ENCODE assay signal across 37 mouse cellular contexts in the genomic region with DNA sequence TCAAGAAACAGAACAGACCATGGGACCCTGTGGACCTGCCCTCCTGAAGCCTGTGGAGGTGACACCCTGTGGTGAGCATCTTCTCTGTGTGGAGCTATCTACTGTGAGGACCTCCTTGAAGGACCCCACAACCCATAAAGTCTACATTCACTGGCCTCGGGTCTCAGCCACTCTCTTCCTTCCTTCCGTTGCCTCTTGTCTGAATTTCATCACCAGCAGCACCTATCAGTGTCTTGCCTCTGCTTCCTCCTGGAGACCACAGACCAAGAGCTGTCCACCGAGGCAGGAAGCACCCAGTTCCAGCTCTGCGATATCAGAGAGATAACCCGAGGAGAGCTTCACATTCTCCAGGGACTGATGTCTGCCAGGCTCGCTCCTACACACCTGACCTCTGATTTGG. TPM values are rescaled to one million over a fixed set of nuclear protein-coding genes. Genes with fewer than 3 reads are reported as not detected.
DNase-seq lines count a peak whose midpoint lies in the region; ATAC-seq and TF ChIP-seq lines count a peak whose summit lies in the region.
"Had no signal": no experiment of that assay in that cellular context is flagged by ENCODE, and none has a peak within 500 bp of the region (broad histone marks: within the 10 kb centered on the region; RNA-seq: fewer than 3 reads in every experiment).

No protein-coding gene starts in this region.

- TF ChIP-seq POLR2A in bone marrow, adult 2 months (IDR thresholded peaks at IDR 0.05; ENCODE audit: borderline replicate concordance, control insufficient read depth, low read depth, low read length) = no peak

- TF ChIP-seq CTCF in bone marrow, adult 2 months (IDR thresholded peaks at IDR 0.05; ENCODE audit: control insufficient read depth, insufficient read depth, low read length) = no peak

- ATAC-seq in liver, embryonic 12.5 days = peak; percentile 16; the same call in 1 of the 2 replicates
- ATAC-seq: activated CD4-positive, CD25-positive, alpha-beta regulatory T cell, adult 4 months; CD4-positive, CD25-positive, alpha-beta regulatory T cell, adult 4 months; forebrain, embryonic 14.5 days; intestine, postnatal 0 days; midbrain, embryonic 15.5 days had no signal

- intact Hi-C loops in left cerebral cortex, postnatal 10 days (cut with DNase I) = no loop called here

- peaks cover 5% of the 10 kb centered on the region; the same call in 1 of the 2 replicates for H3K27me3 ChIP-seq in liver, embryonic 12.5 days (replicated peaks)
- no peaks in the 10 kb centered on the region for H3K27me3 ChIP-seq in megakaryocyte, embryonic 14.5 days (replicated peaks)
- H3K27me3 ChIP-seq: limb, embryonic 15.5 days; midbrain, embryonic 15.5 days had no signal

- H3K9me3 ChIP-seq in liver, embryonic 12.5 days (replicated peaks) = no peaks in the 10 kb centered on the region
- no peaks in the 10 kb centered on the region for H3K9me3 ChIP-seq in megakaryocyte, embryonic 14.5 days
- H3K9me3 ChIP-seq: limb, embryonic 10.5 days; limb, embryonic 15.5 days; midbrain, embryonic 15.5 days had no signal

- H3K4me1 ChIP-seq in bone marrow, adult 2 months (ENCODE audit: control insufficient read depth, insufficient read depth, low read length) = peaks cover 6% of the 10 kb centered on the region; the same call in 1 of the 2 replicates
- peaks cover 49% of the 10 kb centered on the region for H3K4me1 ChIP-seq in liver, embryonic 12.5 days
- peaks cover 100% of the 10 kb centered on the region for H3K4me1 ChIP-seq in megakaryocyte, embryonic 14.5 days

- DNase-seq in 416B (ENCODE audit: low read depth) = peak; percentile 97
- DNase-seq in left cerebral cortex, postnatal 10 days (ENCODE audit: extremely low spot score in 1 of 2, low spot score in 2 of 2) = no peak
- no peak for DNase-seq in adrenal gland, postnatal 14 days
- no peak for DNase-seq in cerebellum, postnatal 10 days
- DNase-seq in urinary bladder, postnatal 10 days (ENCODE audit: low spot score) = no peak
- DNase-seq: adrenal gland, adult 8-10 months; cerebellum, adult 2 months; cerebellum, postnatal 25 days; gastrocnemius, postnatal 25 days; layer of hippocampus, adult 9-11 months; lung, adult 2 months; right cerebral cortex, postnatal 25 days; spleen, adult 18-20 months; thymus, postnatal 14 days had no signal

- H3K4me2 ChIP-seq in liver, embryonic 12.5 days = no peak overlapping the region
- H3K4me2 ChIP-seq: heart, embryonic 11.5 days; hindbrain, embryonic 14.5 days; limb, embryonic 15.5 days; midbrain, embryonic 15.5 days had no signal

- H3K27ac ChIP-seq in bone marrow, adult 2 months (ENCODE audit: control insufficient read depth, insufficient read depth, low read depth, low read length, poor library complexity) = peak overlapping the region; percentile 61
- H3K27ac ChIP-seq in liver, embryonic 12.5 days = no peak overlapping the region
- H3K27ac ChIP-seq: hindbrain, embryonic 14.5 days; limb, embryonic 10.5 days; limb, embryonic 15.5 days; midbrain, embryonic 15.5 days had no signal

- H3K9ac ChIP-seq in liver, embryonic 12.5 days = no peak overlapping the region
- H3K9ac ChIP-seq: hindbrain, embryonic 14.5 days; limb, embryonic 15.5 days; midbrain, embryonic 15.5 days had no signal

- H3K4me3 ChIP-seq in bone marrow, adult 2 months (replicated peaks; ENCODE audit: control insufficient read depth, low read depth, low read length) = no peak overlapping the region
- H3K4me3 ChIP-seq in liver, embryonic 12.5 days = no peak overlapping the region
- H3K4me3 ChIP-seq in megakaryocyte, embryonic 14.5 days (replicated peaks) = peak overlapping the region; percentile 89
- H3K4me3 ChIP-seq: limb, embryonic 10.5 days; limb, embryonic 15.5 days; midbrain, embryonic 15.5 days had no signal

- 5% methylated on average over 6 of the region's 6 CpGs for WGBS in bone marrow, adult 2 months
- 17% methylated on average over 6 of the region's 6 CpGs for WGBS in liver, embryonic 12.5 days (ENCODE audit: insufficient replicate concordance)

- no peaks in the 10 kb centered on the region for H3K36me3 ChIP-seq in liver, embryonic 12.5 days
- peaks cover 33% of the 10 kb centered on the region for H3K36me3 ChIP-seq in megakaryocyte, embryonic 14.5 days (replicated peaks; ENCODE audit: low read length)
- H3K36me3 ChIP-seq: limb, embryonic 10.5 days; limb, embryonic 15.5 days; midbrain, embryonic 15.5 days had no signal

RNA-seq across cellular contexts. Expression of a gene that starts 31.8 kb away (rescaled TPM):
- polyA plus RNA-seq in bone marrow, adult 2 months (2011; ENCODE audit: insufficient read depth, insufficient read length, low replicate concordance, missing spikeins) = 0.77 and 1.2 TPM in 2 replicates
- polyA plus RNA-seq in liver, embryonic 12.5 days (2016; fragmentation: Nextera tagmentation; extraction: Ambion mirVana) = 0.65 and 0.68 TPM in 2 replicates
- polyA plus RNA-seq in megakaryocyte, embryonic 14.5 days (2012; ENCODE audit: insufficient read depth, low replicate concordance) = 56.5 and 164 TPM in 2 replicates
- total RNA-seq in left cerebral cortex, postnatal 10 days (2021) = 10 to 100 TPM; 73.2 to 82.6 TPM
- 0.33 and 0.86 TPM in 2 replicates for total RNA-seq in adrenal gland, postnatal 14 days (2021)
- total RNA-seq: neutrophil, adult 5-6 weeks had no signal
- polyA plus RNA-seq: activated CD4-positive, CD25-positive, alpha-beta regulatory T cell, adult 4 months; CD4-positive, CD25-positive, alpha-beta regulatory T cell, adult 4 months had no signal

RNA-seq across cellular contexts. Expression of a gene that starts 58.4 kb away (rescaled TPM):
- not detected in 2 replicates for polyA plus RNA-seq in bone marrow, adult 2 months (2011; ENCODE audit: insufficient read depth, insufficient read length, low replicate concordance, missing spikeins)
- not detected in 2 replicates for polyA plus RNA-seq in liver, embryonic 12.5 days (2016; fragmentation: Nextera tagmentation; extraction: Ambion mirVana)
- not detected in 2 replicates for polyA plus RNA-seq in megakaryocyte, embryonic 14.5 days (2012; ENCODE audit: insufficient read depth, low replicate concordance)
- total RNA-seq in left cerebral cortex, postnatal 10 days (2021) = not detected
- not detected in 2 replicates for total RNA-seq in adrenal gland, postnatal 14 days (2021)
- total RNA-seq: adrenal gland, adult 8-10 months; gastrocnemius, adult 18-20 months; gastrocnemius, postnatal 25 days; heart, adult 18-20 months; heart, postnatal 36 days; left cerebral cortex, adult 18-20 months; neutrophil, adult 5-6 weeks had no signal
- polyA plus RNA-seq: activated CD4-positive, CD25-positive, alpha-beta regulatory T cell, adult 4 months; CD4-positive, CD25-positive, alpha-beta regulatory T cell, adult 4 months; cerebellum, adult 2 months; embryonic facial prominence, embryonic 11.5 days; frontal cortex, adult 2 months; heart, embryonic 11.5 days; heart, embryonic 16.5 days; hindbrain, embryonic 14.5 days; intestine, postnatal 0 days; limb, embryonic 10.5 days; limb, embryonic 15.5 days; lung, adult 2 months; neural tube, embryonic 11.5 days; stomach, embryonic 16.5 days; urinary bladder, adult 2 months had no signal

Comparison
In these comparisons a context has a peak if more than half of its experiments do, and no peak if none do; other contexts are left out.
1. RNA of a gene that starts 31.8 kb away (polyA plus RNA-seq): 56.5 to 164 TPM in megakaryocyte, embryonic 14.5 days; 0.77 to 1.2 TPM in bone marrow, adult 2 months and 0.65 to 0.68 TPM in liver, embryonic 12.5 days; every median in the first group is over 10 times any median in the second.